Mouse (Mus musculus) R1 (cell line): Measurements from ENCODE around the gene Scd1.
A peak's percentile ranks its signal among the peaks of the same experiment; 100 is the strongest.
"Not testable (repeated sequence)": the region's sequence is repeated elsewhere in the genome, so short reads cannot be mapped to it uniquely, and the experiment has no call there.

Experiments used
- DNase-seq: peaks from one replicate; pipeline ENCODE4 v3.0.0-alpha.2; 2018; ENCODE audit warnings: low read depth, low spot score

Gene Scd1

DNA sequence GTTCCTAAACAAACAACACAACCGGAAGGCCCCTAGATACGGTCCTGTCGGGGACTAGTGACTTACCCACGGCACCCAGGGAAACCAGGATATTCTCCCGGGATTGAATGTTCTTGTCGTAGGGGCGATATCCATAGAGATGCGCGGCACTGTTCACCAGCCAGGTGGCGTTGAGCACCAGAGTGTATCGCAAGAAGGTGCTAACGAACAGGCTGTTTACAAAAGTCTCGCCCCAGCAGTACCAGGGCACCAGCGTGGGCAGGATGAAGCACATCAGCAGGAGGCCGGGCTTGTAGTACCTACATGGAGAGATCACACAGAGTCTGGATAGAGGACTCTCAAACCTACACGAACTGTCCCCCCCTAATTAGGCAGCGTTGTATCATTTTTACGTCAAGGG, 7.6 kb downstream of the Scd1 start:
- DNase-seq = no peak

DNA sequence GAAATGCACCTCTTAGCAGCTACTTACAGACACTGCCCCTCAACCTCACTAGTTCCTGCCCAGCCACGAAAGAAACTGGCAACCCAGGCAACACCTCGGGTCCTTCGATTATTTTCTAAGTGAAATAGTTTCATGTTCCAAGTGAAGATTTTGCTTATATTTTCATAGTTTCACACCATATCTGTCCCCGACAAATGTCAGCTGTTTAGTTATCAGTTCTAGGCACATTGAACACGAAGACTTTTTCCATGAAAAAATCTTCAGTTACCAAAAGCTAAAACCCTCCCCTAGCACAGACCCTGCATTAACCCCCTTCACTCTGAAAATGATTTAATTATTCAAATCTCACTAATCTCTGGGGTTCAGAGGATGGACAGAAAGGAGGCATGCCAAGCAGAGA, 10.9 kb downstream of the Scd1 start:
- DNase-seq = no peak

DNA sequence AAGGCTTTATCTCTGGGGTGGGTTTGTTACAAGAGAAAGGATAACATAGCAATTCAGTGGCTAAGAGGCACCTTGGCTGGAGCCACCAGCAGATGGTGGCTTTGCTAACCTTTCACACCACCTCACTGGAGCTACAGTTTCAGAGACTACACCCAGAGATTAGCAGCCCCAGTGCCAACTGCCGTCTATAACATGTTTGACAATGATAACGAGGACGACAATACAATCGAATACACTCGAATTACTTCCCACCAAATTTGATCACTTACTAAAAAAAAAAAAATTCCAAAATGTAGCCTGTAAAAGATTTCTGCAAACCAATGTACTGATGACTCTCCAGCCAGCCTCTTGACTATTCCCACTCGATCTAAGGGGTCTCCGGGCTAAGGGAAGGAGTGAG, 12.7 kb downstream of the Scd1 start:
- DNase-seq = no peak

DNA sequence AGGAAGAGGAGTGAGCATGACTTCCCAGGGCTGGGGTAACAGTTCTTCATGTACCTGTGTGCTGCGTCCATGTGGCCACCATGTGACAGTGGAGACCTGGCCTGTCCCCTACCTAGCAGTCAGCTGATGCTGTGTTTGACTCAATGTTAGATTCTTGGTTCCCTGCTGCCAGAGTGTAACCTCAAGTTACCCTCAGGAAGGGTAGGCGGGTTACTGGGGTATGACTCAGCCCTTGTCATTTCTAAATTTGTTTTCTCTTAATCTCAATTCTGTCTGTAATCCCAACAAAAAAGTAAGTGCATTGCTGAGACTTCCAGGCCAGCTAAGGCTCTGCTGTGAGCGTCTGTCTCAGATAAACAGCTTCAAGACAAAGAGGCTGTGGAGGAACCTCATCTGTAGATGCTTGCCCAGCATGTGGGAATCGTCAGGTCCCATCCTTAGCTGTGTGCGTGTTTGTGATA, 13.7 kb downstream of the Scd1 start:
- DNase-seq = no peak

DNA sequence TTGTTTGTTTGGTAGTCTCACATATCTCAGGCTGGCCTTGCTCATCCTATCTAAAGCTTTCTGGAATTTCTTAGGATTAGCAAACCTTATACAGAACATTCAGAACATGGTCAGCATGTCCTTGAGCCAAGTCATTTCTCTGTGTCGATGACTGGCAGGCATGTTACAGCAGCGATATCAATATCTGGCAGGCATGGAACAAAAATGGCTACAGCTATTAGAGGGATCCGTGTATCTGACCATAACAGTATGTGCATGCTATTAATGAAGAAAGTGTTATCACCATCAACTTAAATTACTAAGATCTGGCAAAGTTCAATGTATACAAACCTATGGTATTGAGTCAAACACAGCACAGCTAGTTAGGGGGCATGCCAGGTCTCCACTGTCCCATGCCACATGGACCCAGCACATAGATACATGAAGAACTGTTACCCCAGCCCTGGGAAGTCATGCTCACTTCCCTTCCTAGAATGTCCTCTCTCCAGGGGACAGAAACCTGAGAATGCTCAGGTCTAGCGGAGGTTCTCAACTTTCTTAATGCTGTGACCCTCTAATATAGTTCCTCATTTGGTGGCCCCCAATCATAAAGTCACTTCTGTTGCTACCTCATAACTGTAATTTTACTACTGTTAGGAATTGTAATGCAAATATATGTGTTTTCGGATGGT, 15.2 kb downstream of the Scd1 start:
- no peak for DNase-seq

DNA sequence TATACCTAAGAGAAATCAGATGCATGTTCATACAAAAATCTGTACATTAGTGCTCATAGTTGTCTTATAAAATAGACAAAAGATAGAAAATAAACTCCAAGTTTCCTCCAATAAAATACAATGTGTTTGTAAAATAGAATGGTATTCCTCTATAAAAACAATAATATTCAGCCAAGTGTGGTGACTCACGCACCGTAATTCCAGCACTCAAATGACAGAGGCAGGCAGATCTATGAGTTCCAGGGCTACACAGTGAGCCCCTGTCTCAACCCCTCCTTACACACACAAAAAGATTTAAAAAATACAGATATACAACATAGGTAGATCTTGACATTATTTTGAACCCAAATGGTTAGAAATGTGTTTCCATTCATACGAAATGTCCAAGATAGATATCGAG, 15.8 kb downstream of the Scd1 start:
- DNase-seq = no peak

DNA sequence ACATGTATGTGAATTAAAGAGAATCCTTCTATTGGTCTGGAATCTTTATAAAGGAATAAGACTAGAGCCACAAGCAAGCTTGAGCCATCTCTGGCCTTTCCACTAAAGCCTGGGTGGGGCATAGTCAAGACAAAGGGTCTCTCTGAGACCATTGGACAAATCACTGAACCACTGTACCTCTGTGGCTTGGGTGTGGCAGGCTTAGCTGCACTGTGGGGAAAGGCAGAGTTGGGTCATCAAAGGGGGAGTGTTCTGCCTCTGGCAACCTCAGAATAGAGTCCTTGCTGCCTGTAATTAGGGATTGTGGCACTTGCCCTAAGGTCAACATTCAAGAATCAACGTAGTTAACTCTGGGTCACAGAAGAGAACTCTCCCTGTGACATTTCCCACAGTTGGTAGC, 18.2 kb downstream of the Scd1 start:
- peak; percentile 61 for DNase-seq

DNA sequence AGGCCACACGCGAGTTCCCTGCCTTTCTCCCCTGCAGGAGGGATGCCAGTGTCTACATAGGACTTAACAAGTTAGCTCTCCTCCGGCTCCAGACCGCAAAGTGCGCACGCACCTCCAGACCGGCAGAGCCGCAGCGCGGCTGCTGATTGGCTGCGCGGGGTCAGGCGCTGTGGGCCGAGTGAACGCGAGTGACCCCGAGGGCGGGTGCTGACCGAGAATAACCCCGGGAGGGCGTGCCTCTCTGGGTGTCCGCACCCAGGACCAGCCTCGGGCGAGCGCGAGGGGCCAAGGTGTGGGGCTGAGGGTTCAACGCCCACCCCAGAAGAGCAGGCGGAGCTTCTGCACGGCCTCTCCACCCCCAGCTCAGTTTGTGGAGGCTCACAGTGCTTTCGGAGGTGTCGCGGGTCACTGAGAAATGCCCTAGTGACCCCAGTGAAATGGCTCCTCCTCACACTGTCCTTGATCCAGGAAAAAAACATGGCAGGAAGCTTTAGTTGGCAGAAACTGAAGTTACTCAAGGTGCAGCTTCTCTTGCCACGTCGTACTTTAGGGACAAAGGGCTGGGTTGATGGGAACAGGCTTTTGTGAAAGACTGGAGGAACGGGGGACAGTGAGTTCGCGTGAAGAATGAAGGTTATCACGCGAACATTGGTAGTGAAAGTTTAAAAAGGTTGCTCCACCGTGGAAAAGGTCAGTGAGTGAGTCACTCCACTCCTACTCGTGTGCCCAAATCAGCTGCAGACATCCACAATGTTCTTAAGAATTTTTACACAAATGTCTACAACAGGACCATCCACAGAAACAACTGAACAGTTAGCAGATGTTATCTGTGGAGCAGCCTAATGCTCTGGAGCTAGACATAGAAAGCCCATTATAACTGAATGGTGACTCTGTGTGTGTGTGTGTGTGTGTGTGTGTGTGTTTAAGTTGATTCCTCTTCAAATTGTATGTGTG, 18.9 kb downstream of the Scd1 start:
- DNase-seq = peak; percentile 93

DNA sequence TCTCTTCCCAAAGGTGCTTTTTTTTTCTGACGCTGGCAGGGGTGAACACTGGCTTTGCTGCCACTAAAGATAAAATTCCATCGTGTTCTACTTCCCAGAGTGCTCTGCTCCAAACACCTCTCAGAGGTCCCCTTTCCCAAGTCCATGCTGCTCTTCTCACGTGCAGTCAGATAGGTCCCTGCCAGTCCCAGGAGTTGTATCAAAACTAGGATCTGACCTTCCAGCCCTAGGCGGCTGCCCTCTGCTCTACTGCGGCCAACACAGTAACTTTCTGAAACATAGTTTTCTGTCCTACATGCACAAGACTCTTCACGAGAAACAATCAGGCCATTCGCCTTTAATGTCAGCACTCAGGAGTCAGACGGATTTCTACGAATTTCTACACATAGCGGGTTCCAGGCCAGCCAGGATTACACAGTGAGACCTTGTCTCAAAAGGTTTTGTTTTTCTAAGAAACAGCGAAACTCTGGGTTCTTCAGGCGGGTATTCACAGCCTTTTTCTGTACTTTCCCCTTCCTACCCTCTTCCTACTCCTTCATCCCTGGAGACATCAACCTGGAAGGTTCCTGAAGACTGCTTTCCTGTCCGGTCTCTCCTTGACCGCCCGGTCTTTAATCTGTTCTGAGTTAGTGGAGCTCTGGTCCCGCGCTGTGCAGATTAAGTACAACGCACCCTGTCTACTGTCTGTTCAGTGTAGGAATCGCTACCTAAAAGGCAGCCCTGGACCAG, 19.8 kb downstream of the Scd1 start:
- DNase-seq = no peak

DNA sequence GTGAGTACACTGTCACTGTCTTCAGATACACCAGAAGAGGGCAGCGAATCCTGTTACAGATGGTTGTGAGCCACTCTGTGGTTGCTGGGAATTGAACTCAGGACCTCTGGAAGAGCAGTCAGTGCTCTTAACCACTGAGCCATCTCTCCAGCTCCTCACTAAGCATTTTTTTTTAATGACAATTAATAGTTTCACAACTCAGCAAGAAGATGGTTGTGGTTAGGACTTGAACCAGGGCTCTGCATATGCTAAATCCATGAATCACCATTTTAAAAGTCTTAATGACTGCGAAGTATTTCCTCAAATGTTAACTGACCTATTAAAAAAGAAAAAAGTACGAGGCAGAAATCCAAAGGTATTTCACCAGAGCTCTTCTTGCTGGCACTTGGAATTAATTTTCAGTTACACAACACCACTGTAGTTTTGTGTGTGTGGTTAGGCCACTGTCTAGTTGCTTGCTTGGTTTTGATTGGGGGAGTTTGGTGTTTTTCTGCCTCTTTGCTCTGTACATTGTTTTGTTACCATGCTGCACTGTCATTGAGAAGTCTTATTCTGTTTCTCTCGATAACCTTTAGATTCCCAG, 20.5 kb downstream of the Scd1 start:
- no peak for DNase-seq

DNA sequence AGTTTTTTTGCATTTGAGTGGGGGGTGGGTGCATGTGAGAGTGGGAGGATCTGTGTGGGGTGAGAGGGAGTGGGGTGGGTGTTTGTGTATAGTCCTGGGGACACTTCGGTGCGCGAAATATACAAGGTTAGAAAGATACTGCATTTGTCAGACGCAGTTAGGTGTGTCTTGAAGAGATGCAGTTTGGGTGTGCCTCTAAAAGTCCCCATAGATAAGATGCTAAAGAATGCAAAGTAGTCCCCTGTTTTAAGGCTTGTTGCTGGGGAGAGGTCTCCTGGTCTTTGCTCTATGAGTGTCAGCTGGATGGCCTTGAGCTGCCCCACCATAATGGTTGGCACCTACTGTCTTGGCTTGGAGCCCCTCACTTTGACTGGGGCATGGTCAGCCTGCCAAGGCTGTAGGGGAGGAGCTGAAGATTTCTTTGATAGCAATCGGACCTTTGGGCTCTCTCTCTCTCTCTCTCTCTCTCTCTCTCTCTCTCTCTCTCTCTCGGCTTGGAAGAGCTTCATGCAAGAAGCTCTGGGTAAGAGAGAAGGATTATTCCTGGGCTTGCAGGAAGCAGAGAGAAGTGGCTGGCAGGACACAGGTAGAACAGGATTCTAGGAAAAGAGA, 21.7 kb downstream of the Scd1 start:
- no peak for DNase-seq

DNA sequence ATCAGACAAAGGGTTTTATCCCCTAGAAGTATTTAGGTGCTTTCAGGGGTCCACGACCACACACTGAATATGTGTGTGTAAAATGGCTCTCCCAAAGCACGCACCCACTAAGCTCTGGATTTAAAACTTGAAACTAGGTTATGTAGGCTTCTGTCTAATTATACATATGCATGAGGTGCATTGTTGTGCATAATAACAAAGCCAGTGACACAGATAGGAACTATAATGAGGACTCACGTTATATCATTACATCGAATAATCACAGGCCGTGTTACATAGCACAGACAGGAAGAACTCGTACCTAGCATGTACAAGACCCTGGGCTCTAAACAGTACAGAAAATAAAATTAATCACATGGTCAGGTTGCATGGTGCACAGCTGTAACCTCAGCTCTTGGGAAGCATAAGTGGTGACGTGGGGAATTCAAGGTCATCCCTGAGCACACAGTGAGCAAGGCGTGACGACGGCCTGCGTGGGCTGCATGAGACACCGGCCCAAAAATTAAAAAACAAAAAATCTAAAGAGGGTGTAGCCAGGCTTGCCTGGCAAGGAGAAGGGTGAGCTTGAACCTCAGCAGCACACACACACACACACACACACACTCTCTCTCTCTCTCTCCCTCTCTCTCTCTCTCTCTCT, 24.9 kb downstream of the Scd1 start:
- no peak for DNase-seq

DNA sequence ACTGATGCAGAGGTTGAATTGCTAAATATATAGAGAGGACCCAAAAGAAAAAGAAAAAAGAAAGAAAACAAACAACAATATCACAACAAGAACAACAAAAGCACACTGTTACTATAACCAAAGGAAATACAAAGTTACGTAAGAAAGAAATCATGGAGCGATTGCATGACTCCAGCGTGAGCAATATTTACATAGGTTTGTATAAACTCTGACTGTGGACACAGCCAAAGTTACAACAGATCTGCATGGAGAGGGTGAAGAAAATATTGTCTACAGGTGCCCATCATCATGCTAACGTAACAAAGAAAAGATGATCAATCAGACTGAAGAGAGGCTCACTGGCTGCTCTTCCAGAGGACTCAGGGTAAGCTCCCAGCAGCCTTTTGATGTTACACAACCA, 27.6 kb downstream of the Scd1 start:
- DNase-seq = no peak

DNA sequence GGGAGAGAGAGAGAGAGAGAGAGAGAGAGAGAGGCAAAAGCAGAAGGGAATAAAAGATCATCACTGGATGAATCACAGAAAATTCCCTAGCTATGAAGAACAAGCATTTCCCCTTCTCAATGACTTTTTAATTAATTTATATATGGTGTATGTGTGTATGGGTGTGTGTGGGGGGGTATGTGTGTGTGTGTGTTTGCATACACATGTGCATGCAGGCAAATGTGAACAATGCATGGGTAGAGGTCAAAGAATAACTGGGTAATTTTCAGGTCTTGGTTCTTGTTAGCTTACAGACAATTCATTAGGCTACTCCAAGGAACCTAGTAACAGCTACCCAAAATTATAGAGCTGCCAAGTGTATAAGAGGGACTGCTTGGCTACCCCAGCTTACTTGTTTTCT, 28.6 kb downstream of the Scd1 start:
- no peak for DNase-seq

DNA sequence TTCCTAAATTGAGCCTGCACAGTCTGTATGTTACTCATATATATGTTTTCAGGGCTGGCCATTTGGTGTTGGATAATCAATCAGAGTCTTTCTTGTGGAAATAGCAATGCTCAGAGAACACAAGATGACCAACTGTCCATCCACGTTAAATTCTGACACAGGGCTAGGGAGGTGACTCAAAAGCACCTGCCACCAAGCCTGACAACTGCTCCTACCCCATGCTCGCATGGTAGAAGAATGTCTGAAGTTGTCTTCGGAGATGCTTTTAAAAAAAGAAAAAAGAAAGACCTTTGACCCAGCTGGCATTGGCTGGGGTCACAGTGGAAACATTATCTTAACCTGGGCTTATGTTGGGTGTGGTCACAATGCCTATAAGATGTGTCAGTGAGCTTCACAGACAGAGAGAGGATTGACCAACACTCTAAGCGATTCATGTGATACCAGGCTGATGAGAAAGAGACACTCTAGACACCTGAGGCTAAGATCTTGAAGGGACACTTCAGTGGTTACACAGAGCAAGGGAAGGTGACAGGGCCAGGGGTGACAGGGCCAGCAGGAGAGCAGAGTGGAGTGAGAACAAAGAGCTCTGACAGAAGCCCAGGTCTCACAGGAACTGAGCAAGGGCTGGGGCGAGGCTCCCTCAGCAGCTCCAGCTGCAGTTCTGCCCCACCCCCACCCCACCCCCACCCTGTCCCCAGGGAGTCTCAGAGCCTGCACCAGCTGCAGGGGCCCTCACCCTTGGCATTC, 29.9 kb downstream of the Scd1 start:
- DNase-seq = no peak

DNA sequence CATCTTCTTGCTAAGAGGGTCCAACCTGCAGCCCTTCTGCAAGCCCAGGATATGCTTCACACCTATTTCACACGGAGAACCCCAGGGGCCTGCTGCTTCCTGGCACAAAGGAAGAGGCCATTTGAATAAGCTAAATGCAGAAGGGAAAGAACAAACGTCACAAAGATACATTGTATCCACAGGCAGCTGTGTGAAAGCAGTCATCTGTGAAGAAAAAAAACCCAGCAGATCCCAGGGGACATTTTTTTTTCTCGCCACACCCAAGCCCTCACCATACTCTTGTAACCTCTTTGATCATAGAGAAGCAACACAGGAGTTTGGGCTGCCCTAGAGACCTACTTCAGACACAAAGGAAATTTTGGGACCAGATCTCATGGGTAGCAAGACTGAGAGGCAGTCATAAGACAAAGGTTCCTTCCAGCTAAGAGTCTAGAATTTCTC, 31.1 kb downstream of the Scd1 start:
- peak; percentile 54 for DNase-seq

DNA sequence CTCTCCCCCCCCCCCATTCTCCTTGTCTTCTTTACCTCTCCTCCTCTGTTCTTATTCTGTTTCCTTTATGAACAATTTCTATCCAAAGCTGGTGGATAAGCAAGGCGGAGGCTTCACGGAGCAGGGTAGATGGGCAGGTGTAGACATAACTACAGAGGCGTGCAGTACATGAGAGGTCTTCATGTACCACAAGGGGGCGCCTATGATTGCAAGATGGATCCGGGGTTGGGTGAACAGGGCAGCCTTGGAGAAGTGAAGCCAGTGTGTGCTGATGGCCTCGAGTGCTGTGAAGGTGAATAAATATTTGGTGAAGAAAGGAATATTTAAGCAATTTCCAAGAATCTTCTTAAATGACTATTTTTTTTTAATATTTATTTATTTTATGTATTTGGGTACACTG, 34.7 kb downstream of the Scd1 start:
- peak; percentile 83 for DNase-seq

DNA sequence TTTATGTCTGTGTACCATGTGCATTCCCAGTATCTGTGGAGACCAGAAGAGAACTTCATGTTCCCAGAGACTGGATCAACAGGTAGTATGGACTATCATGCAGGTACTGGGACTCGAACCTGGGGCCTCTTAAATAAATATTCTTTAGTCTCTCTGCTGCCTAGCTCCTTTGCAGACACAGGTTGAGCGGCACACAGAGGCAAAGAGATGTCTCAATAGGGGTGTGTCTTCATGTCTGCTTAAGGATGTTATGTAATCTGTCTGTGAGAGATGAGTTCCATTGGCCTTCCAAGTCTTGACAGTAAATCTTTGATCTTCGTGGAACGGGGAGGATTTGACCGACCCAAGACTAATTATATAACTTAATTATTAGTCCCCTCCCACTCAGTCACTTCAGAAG, 37.4 kb downstream of the Scd1 start:
- DNase-seq = no peak

DNA sequence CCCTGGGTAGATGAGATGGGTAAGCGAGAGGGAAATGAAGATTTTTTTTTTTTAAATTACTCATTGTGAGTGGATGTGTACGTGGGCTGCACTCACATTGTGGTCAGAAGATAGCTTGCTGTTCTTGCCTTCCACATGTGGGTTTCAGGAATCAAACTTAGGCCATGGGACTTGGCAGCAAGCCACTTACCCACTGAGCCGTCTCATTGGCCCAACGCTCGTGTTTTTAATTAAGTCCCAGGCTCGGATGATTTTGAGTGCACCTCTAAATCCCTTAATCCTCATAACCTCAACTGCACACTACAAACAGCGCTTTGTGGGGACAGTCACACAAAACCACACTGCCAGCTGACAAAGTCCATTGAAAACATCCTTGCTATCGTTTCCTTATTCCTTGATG, 38.3 kb downstream of the Scd1 start:
- no peak for DNase-seq

DNA sequence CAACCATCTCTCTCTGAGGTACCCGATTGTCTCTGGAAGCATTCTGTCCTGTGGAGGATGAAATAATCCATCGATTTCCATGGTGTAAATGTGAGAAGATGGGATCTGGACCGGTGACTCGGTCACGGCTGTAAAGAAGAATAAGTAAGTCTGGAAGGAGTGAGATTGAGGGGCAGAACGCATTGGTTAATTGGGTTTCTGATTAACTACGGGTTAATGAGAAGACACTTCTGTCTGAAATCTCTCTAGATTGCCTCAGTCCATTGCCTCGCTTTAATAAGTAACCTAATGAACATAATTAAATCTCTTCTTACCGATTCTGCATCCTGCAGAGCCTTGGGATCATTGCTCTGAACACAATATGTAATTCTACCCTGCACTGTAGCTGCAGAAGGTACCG, 40.6 kb downstream of the Scd1 start:
- not testable (repeated sequence) for DNase-seq
